Mouse (Mus musculus) lung, embryonic 14.5 days (tissue): ENCODE results near the gene Defb36. TPM values are rescaled to one million over a fixed set of nuclear protein-coding genes. Genes with fewer than 3 reads are reported as not detected.

Source experiments
- ATAC-seq: fragments of 200-750 bp; cut with Nextera tagmentation; 2 replicates; pipeline ENCODE4 v1.8.0; 2017; ENCODE audit warnings: mild to moderate bottlenecking, moderate TSS enrichment, moderate library complexity; ENCODE audit not compliant: insufficient read depth
- DNase-seq: peaks from one replicate; pipeline ENCODE4 v3.0.0-alpha.2; 2015
- H3K27ac ChIP-seq: fragments of 300-500 bp; sonication (generic); 2 replicates; pipeline ENCODE4 v1.5.1; 2014; ENCODE audit warnings: low read depth, mild to moderate bottlenecking, moderate library complexity
- H3K27me3 ChIP-seq: fragments of 300-500 bp; sonication (generic); 2 replicates; pipeline ENCODE4 v1.6.1; 2014; ENCODE audit warnings: low read length, control low read depth; ENCODE audit not compliant: insufficient read depth
- H3K36me3 ChIP-seq: fragments of 300-500 bp; sonication (generic); 2 replicates; pipeline ENCODE4 v1.6.1; 2014; ENCODE audit warnings: control low read depth; ENCODE audit not compliant: insufficient read depth
- H3K4me1 ChIP-seq: fragments of 300-500 bp; sonication (generic); 2 replicates; pipeline ENCODE4 v1.6.1; 2014; ENCODE audit warnings: antibody characterized with exemption, control low read depth; ENCODE audit not compliant: insufficient read depth
- H3K4me2 ChIP-seq: fragments of 300-500 bp; sonication (generic); 2 replicates; pipeline ENCODE4 v1.6.1; 2014; ENCODE audit warnings: mild to moderate bottlenecking
- H3K4me3 ChIP-seq: fragments of 300-500 bp; sonication (generic); 2 replicates; pipeline ENCODE4 v1.5.1; 2014; ENCODE audit warnings: low read depth, low read length
- H3K9ac ChIP-seq: fragments of 300-500 bp; sonication (generic); 2 replicates; pipeline ENCODE4 v1.6.1; 2014
- H3K9me3 ChIP-seq: fragments of 300-500 bp; sonication (generic); 2 replicates; pipeline ENCODE4 v1.6.1; 2016; ENCODE audit warnings: low read depth, low read length, control low read depth
- CTCF ChIP-seq: IDR thresholded peaks from 2 replicates; pipeline ENCODE4 v1.5.1; 2016; ENCODE audit warnings: antibody characterized with exemption, low read depth
- WGBS: fragments of 180-500 bp; shearing (Covaris S2); extraction: QIAGEN DNeasy Blood & Tissue Kit; methylation state at CpG from one replicate; pipeline ENCODE4 v1.1.7; 2014; 5-methylcytosine and 5-hydroxymethylcytosine counted together
- polyA plus RNA-seq: library from polyadenylated mRNA; unstranded; fragments of >200 nt; fragmentation: Nextera tagmentation; extraction: Ambion mirVana; gene quantifications from 2 replicates; pipeline ENCODE4 v1.2.1, GENCODE M21; 2014

The Defb36 gene
- polyA plus RNA-seq, 1 experiment from 2014 or later = not detected

DNA sequence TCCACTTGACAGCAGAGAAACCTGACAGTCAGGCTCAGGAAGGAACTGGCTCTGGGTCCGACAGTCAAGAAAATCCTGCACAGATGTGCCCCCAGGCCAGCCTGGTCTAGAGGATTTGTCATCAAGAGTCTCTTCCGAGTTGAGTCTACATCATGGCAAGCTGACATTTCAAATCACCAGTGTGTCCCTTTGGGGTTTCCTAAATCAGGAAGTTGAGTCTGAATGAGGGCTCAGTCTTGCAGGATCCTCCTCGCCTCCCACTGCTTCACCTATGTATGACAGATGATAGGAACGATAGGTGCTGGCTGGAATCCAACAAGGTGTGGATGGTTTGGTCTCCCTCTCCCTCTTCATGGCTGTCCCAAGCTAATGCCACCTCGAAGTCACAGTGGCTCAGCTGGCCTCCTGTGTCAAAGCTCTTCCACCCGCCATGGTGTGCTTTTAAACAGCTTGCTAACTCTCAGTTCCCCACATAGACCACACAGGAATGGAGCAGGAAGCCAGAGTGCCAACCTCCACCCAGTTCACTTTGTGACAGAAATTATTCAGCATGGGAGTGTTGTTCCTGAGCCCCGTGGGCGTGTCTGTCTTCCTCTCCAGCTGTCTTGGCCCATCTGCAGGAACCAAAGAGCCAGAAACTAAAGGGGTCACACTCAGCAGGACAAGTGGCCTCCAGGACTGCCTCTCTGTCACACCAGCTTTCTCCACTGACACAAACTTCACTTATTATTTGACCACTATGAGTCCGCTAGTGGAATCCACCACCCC is 16.4 kb downstream of the Defb36 start:
- no peak for ATAC-seq
- Histone ChIP-seq H3K4me2 (no peak overlapping the region), H3K9ac (no peak overlapping the region), H3K9me3 (no peaks in the 10 kb centered on the region), H3K36me3 (no peaks in the 10 kb centered on the region), H3K27ac (no peak overlapping the region), H3K4me1 (no peaks in the 10 kb centered on the region), H3K4me3 (no peak overlapping the region), H3K27me3 (no peaks in the 10 kb centered on the region)
- DNase-seq = no peak
- WGBS = 65% methylated on average over 9 of the region's 9 CpGs
- TF ChIP-seq CTCF = no peak

DNA sequence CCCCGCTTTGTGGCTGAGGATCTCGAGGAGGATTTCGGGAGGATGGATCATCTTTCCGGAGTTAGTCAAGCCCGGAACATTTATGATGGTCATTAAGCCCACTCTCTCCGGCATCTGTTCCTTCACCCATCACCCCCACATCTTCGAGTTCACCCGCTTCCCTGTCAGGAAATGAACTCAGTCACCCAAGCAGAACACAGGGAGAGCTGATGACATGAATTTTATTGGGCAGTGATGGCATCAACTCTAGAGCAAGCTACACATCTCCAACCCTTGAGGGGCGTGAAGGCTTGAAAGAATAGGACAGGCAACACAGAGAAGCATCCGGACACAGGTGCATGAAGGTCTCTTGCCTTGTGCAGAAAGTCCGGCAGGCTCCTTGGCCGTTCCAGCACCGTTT is 18.0 kb downstream of the Defb36 start:
- no peak for ATAC-seq
- H3K27ac ChIP-seq = no peak overlapping the region

DNA sequence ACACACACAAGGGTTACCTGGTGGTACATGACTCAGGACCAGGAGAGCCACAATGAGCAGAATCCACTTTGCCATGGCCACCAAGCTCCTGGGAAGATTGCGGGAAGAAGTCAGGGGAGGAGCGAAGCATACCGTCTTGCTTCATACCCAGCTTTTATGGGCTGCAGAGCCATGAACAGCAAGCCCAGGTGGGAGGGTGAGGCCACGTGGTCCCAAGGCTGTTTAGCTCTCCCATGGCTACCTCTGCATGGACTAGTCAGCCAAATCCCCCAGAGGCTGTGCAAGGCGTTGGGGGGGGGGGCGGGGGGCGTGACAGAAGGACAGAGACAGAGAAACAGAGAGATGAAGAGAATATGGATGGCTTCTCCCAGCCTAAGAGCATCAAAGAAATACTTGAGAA is 18.8 kb downstream of the Defb36 start, which contains the start of gene Defb25:
Gene Defb25 (minus strand): TSS at position 101 of the 400 bp plus-strand sequence.
- no peak within 1 kb of the TSS for H3K9ac ChIP-seq
- no peak for TF ChIP-seq CTCF
- no peak within 1 kb of the TSS for H3K4me3 ChIP-seq
- ATAC-seq (no peak), DNase-seq (no peak)
- no peaks in the 10 kb centered on the region for H3K9me3 ChIP-seq
- H3K36me3 ChIP-seq = no peaks in the 10 kb centered on the region
- H3K4me1 ChIP-seq = no peaks in the 10 kb centered on the region
- peaks cover 24% of the 10 kb centered on the region for H3K27me3 ChIP-seq
- H3K27ac ChIP-seq = no peak within 1 kb of the TSS
- no peak within 1 kb of the TSS for H3K4me2 ChIP-seq
- WGBS = 72% methylated on average over 7 of the region's 7 CpGs

More for the DNA sequence above, 18.0 kb downstream of the Defb36 start:
- no peak for TF ChIP-seq CTCF
- 85% methylated on average over 13 of the region's 13 CpGs for WGBS
- no peak overlapping the region for H3K4me2 ChIP-seq
- H3K27me3 ChIP-seq = peaks cover 16% of the 10 kb centered on the region
- no peaks in the 10 kb centered on the region for H3K9me3 ChIP-seq
- no peak for DNase-seq
- no peaks in the 10 kb centered on the region for H3K4me1 ChIP-seq
- no peaks in the 10 kb centered on the region for H3K36me3 ChIP-seq
- H3K9ac ChIP-seq = no peak overlapping the region
- H3K4me3 ChIP-seq = no peak overlapping the region

DNA sequence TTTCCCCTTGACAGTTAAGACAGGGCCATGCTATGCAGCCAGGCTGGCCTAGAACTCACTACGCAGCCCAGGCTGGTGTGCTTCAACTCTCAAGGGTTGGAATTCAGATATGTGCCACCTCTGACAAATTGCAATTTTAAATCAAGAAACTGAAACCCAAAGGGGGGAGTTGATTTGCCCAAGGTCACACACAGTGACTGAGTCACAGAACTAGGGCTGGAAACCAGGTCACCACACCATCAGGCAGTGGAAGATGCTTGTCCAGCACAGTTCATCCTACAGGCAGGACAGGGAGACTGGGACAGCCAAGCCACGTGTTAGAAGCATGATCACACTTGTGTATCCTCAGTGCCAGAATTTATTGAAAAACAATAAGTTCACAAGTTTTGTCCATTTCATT is 20.4 kb downstream of the Defb36 start:
- no peak overlapping the region for H3K27ac ChIP-seq

DNA sequence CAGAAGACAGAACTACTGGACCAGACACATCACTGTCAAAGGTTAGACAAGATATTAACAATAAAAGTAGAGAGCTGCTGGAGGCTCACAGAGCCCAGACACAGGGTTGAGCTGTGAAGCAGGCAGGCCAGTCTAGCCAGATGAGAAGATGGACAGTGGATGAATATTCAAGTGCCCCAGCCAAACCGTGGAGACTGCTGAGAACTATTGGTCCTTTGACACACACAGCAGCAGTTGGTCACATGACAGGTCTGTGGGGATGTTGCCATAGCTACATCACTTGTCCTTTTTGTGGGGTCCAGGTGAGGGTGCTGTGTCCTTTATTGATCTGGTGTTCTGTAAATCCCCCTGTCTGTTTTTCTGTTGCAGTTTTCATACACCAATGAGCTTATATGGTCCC is 21.1 kb downstream of the Defb36 start:
- H3K4me3 ChIP-seq = no peak overlapping the region
- no peaks in the 10 kb centered on the region for H3K36me3 ChIP-seq
- H3K9ac ChIP-seq = no peak overlapping the region
- ATAC-seq (no peak), DNase-seq (no peak)
- no peak for TF ChIP-seq CTCF
- no peaks in the 10 kb centered on the region for H3K4me1 ChIP-seq
- no peak overlapping the region for H3K27ac ChIP-seq
- H3K27me3 ChIP-seq = peaks cover 34% of the 10 kb centered on the region
- no peaks in the 10 kb centered on the region for H3K9me3 ChIP-seq
- H3K4me2 ChIP-seq = no peak overlapping the region
- 19% methylated on average over 1 of the region's 1 CpGs for WGBS

More for the DNA sequence above, 20.4 kb downstream of the Defb36 start:
- Histone ChIP-seq H3K4me2 (no peak overlapping the region), H3K9me3 (no peaks in the 10 kb centered on the region), H3K4me1 (no peaks in the 10 kb centered on the region), H3K27me3 (peaks cover 34% of the 10 kb centered on the region), H3K36me3 (no peaks in the 10 kb centered on the region), H3K4me3 (no peak overlapping the region), H3K9ac (no peak overlapping the region)
- TF ChIP-seq CTCF = no peak
- DNase-seq (no peak), ATAC-seq (no peak)
- WGBS = 80% methylated on average over 2 of the region's 2 CpGs

DNA sequence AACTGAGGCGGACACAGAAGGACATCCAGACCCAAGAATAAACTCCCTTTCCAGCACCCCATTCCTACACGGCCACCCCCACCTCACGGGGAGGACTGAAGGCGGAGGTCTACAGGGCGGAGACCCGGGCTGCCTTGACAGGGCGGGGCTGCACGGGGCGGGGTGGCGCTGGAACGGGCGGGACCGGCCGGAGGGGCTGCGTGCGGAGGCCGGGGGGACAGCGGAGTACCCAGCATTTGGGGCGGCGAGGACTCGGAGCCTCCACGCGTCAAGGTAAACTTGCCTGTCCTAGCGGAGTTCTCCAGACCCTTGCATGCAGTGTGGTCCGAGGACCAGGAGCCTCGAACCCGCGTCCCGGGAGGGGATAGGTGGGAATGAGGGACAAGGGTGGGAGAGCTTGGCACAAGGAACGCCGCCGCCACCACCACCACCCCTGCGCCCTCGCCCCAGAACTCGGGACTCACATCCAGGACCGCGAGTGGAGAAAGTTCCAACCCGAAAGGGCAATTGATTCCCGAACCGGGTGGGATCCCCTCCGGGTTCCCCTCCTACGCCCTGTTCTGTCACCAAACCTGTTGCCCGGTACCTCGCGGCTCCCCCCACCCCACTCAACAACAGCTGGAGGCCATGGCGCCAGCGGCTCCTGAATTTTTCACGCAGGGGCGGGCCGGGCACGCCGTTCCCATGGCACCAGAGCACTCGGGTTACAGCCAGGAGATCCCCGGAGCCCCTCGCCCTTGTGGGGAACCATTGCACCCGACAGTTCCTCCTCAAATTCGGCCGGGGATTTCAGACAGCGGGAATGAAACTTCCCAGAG is 22.9 kb downstream of the Defb36 start, which contains the start of gene Rem1:
Gene Rem1 (plus strand): TSS at position 178 of the 818 bp plus-strand sequence.
- ATAC-seq (peak; percentile 73), DNase-seq (peak; percentile 46)
- WGBS = 1% methylated on average over 56 of the region's 59 CpGs
- Histone ChIP-seq H3K27ac (0 out of 2 replicates have a peak within 1 kb of the TSS, but pooled peaks have one; percentile 4), H3K4me1 (no peaks in the 10 kb centered on the region), H3K9me3 (no peaks in the 10 kb centered on the region), H3K4me3 (peak within 1 kb of the TSS; percentile 51), H3K36me3 (no peaks in the 10 kb centered on the region), H3K4me2 (peak within 1 kb of the TSS; percentile 83), H3K9ac (peak within 1 kb of the TSS; percentile 59), H3K27me3 (peaks cover 34% of the 10 kb centered on the region)
- no peak for TF ChIP-seq CTCF

DNA sequence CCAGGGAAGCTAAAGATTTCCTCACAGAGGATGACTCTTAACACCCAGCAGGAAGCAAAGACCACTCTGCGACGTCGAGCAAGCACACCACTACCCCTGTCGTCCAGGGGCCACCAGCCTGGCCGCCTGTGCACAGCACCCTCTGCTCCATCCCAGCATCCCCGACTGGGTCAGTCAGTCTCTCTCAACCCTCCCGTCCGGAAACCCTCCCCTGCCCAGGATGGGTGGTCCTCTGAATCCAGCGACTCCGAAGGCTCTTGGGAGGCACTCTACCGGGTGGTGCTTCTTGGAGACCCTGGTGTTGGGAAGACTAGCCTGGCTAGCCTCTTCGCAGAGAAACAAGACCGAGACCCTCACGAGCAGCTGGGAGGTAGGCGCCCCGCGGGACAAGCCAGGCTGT is 23.9 kb downstream of the Defb36 start:
- Histone ChIP-seq H3K4me1 (no peaks in the 10 kb centered on the region), H3K27me3 (peaks cover 34% of the 10 kb centered on the region), H3K36me3 (no peaks in the 10 kb centered on the region), H3K27ac (no peak overlapping the region), H3K9me3 (no peaks in the 10 kb centered on the region), H3K4me2 (peak overlapping the region; percentile 83; the same call in 1 of the 2 replicates), H3K4me3 (peak overlapping the region; percentile 51; the same call in 1 of the 2 replicates), H3K9ac (no peak overlapping the region; the same call in 1 of the 2 replicates)
- no peak for DNase-seq
- 45% methylated on average over 17 of the region's 17 CpGs for WGBS
- TF ChIP-seq CTCF = no peak
- ATAC-seq = no peak
